Mouse (Mus musculus) bone marrow macrophage, adult 2 months (primary cell): Measurements from ENCODE around the gene Myadml2.

Experiments
- CTCF ChIP-seq: IDR thresholded peaks from 2 replicates; pipeline ENCODE4 v1.5.1; 2012; ENCODE audit warnings: low read depth, mild to moderate bottlenecking, low read length, moderate library complexity
- POLR2A ChIP-seq: IDR thresholded peaks from 2 replicates; pipeline ENCODE4 v1.6.1; 2012; ENCODE audit warnings: mild to moderate bottlenecking, low read depth, low read length, borderline replicate concordance

DNA sequence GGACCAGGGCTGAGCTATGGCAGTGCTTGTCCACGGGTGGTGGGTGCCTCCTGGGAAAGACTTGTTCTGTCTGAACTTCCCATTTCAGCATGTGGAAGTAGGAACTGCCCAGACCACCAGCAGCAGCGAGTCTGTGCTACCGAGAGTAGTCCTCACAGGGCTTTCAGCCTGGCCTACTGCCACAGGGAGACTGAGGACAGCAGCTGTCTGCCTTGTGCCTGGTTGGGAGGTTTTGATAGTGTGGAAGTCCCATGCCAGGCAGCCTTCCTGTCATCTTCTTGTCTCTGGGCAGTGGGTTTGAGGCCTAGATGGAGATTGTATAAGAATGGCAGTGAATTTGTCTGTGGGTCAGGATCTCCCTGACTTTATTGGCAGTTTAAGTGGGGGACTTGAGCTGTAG is 41.4 kb upstream of the Myadml2 start:
- no peak for TF ChIP-seq CTCF
- TF ChIP-seq POLR2A: no peak
